8 mouse cellular contexts compared by ENCODE assay signal in the genomic region with DNA sequence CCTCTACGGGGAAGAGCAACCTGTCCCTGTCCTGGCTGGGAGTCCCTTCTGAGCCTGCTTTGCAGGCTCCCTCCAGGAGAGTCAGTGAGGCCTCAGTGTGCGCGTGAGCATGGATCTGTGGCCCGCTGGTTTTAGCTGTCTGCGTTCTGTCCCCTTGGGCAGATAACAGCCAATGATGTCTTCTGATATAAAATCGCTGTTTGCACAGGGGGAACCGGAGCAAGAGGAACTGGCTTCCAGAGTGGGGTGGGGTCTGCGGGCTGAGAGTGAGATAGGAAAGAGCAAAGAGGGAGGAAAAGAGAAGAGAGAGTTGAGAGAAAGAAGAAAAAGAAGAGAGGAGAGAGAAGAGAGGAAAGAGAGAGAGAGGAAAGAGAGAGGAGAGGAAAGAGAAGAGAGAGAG. TPM values are rescaled to one million over a fixed set of nuclear protein-coding genes. Genes with fewer than 3 reads are reported as not detected.
A peak's percentile ranks its signal among the peaks of the same experiment; 100 is the strongest.
DNase-seq lines count a peak whose midpoint lies in the region; ATAC-seq and TF ChIP-seq lines count a peak whose summit lies in the region.

No protein-coding gene starts in this region.

- peak overlapping the region; percentile 83 for H3K27ac ChIP-seq in embryonic facial prominence, embryonic 10.5 days (replicated peaks)
- no peak overlapping the region for H3K27ac ChIP-seq in intestine, postnatal 0 days (ENCODE audit: low read depth, low read length)
- H3K27ac ChIP-seq in neural tube, embryonic 12.5 days, result no peak overlapping the region

- peaks cover 2% of the 10 kb centered on the region; the same call in 1 of the 2 replicates for H3K9me3 ChIP-seq in embryonic facial prominence, embryonic 10.5 days
- H3K9me3 ChIP-seq in intestine, postnatal 0 days (ENCODE audit: control insufficient read depth), result no peaks in the 10 kb centered on the region
- peaks cover 6% of the 10 kb centered on the region for H3K9me3 ChIP-seq in neural tube, embryonic 12.5 days

- H3K4me2 ChIP-seq in intestine, postnatal 0 days (replicated peaks; ENCODE audit: low read depth), result peak overlapping the region; percentile 98
- H3K4me2 ChIP-seq in neural tube, embryonic 12.5 days (replicated peaks), result peak overlapping the region; percentile 82

- H3K27me3 ChIP-seq in embryonic facial prominence, embryonic 10.5 days (replicated peaks; ENCODE audit: low read depth, poor library complexity, severe bottlenecking), result no peaks in the 10 kb centered on the region
- no peaks in the 10 kb centered on the region for H3K27me3 ChIP-seq in intestine, postnatal 0 days (replicated peaks; ENCODE audit: control insufficient read depth, insufficient read depth, low read length)
- H3K27me3 ChIP-seq in neural tube, embryonic 12.5 days (replicated peaks), result no peaks in the 10 kb centered on the region

- no peak for DNase-seq in frontal cortex, postnatal 25 days (ENCODE audit: low spot score in 2 of 2)
- peak; percentile 25 for DNase-seq in CD4-positive, CD25-positive, alpha-beta regulatory T cell, adult 2 months (ENCODE audit: low read depth, low spot score)
- no peak for DNase-seq in embryonic facial prominence, embryonic 10.5 days (ENCODE audit: low spot score)
- DNase-seq in right cerebral cortex, postnatal 10 days (ENCODE audit: low spot score in 2 of 2), result no peak
- no peak for DNase-seq in natural killer cell, adult 2 months (ENCODE audit: low spot score in 2 of 2)

- 31% methylated on average over 8 of the region's 8 CpGs for WGBS in embryonic facial prominence, embryonic 10.5 days
- 16% methylated on average over 8 of the region's 8 CpGs for WGBS in intestine, postnatal 0 days
- 34% methylated on average over 8 of the region's 8 CpGs for WGBS in neural tube, embryonic 12.5 days

- H3K4me3 ChIP-seq in embryonic facial prominence, embryonic 10.5 days, result peak overlapping the region; percentile 88
- peak overlapping the region; percentile 95 for H3K4me3 ChIP-seq in intestine, postnatal 0 days (ENCODE audit: low read depth, low read length)
- peak overlapping the region; percentile 82 for H3K4me3 ChIP-seq in neural tube, embryonic 12.5 days

- peaks cover 18% of the 10 kb centered on the region for H3K4me1 ChIP-seq in embryonic facial prominence, embryonic 10.5 days
- 0 out of 2 replicates have a peak, but pooled peaks cover 3% of the 10 kb centered on the region for H3K4me1 ChIP-seq in intestine, postnatal 0 days (replicated peaks; ENCODE audit: control insufficient read depth, insufficient read depth, low read length)
- peaks cover 5% of the 10 kb centered on the region; the same call in 1 of the 2 replicates for H3K4me1 ChIP-seq in neural tube, embryonic 12.5 days

- ATAC-seq in frontal cortex, adult (ENCODE audit: low TSS enrichment), result 0 out of 2 replicates have a peak, but pooled peaks have one; percentile 25
- ATAC-seq in intestine, postnatal 0 days, result no peak
- peak; percentile 43; the same call in 1 of the 2 replicates for ATAC-seq in neural tube, embryonic 12.5 days (ENCODE audit: low FRiP score, low read depth)

- no peak for TF ChIP-seq CTCF in intestine, postnatal 0 days (IDR thresholded peaks at IDR 0.05; ENCODE audit: low read depth)

- peaks cover 26% of the 10 kb centered on the region for H3K36me3 ChIP-seq in embryonic facial prominence, embryonic 10.5 days (replicated peaks)
- H3K36me3 ChIP-seq in intestine, postnatal 0 days (ENCODE audit: control insufficient read depth, insufficient read depth), result peaks cover 25% of the 10 kb centered on the region
- peaks cover 24% of the 10 kb centered on the region for H3K36me3 ChIP-seq in neural tube, embryonic 12.5 days

- peak overlapping the region; percentile 68; the same call in 1 of the 2 replicates for H3K9ac ChIP-seq in intestine, postnatal 0 days (ENCODE audit: low read depth, low read length)
- H3K9ac ChIP-seq in neural tube, embryonic 12.5 days, result peak overlapping the region; percentile 86

RNA-seq across cellular contexts. Expression of a gene that starts 0.4 kb away (rescaled TPM):
- polyA plus RNA-seq in embryonic facial prominence, embryonic 10.5 days (2016; fragmentation: Nextera tagmentation; extraction: Ambion mirVana), result 43.2 and 43.3 TPM in 2 replicates
- 79.0 and 88.7 TPM in 2 replicates for polyA plus RNA-seq in intestine, postnatal 0 days (2015; fragmentation: Nextera tagmentation; extraction: Ambion mirVana)
- 69.1 and 77.5 TPM in 2 replicates for polyA plus RNA-seq in neural tube, embryonic 12.5 days (2016; fragmentation: Nextera tagmentation; extraction: Ambion mirVana)

RNA-seq across cellular contexts. Expression of a gene that starts 28.7 kb away (rescaled TPM):
- 44.5 and 52.5 TPM in 2 replicates for polyA plus RNA-seq in embryonic facial prominence, embryonic 10.5 days (2016; fragmentation: Nextera tagmentation; extraction: Ambion mirVana)
- 27.9 and 29.5 TPM in 2 replicates for polyA plus RNA-seq in intestine, postnatal 0 days (2015; fragmentation: Nextera tagmentation; extraction: Ambion mirVana)
- polyA plus RNA-seq in neural tube, embryonic 12.5 days (2016; fragmentation: Nextera tagmentation; extraction: Ambion mirVana), result 44.4 and 54.5 TPM in 2 replicates

RNA-seq across cellular contexts. Expression of a gene that starts 43.6 kb away (rescaled TPM):
- 1.7 and 1.8 TPM in 2 replicates for polyA plus RNA-seq in embryonic facial prominence, embryonic 10.5 days (2016; fragmentation: Nextera tagmentation; extraction: Ambion mirVana)
- polyA plus RNA-seq in intestine, postnatal 0 days (2015; fragmentation: Nextera tagmentation; extraction: Ambion mirVana), result 0.74 and 0.95 TPM in 2 replicates
- polyA plus RNA-seq in neural tube, embryonic 12.5 days (2016; fragmentation: Nextera tagmentation; extraction: Ambion mirVana), result 5.6 and 6.1 TPM in 2 replicates

RNA-seq across cellular contexts. Expression of a gene that starts 58.4 kb away (rescaled TPM):
- polyA plus RNA-seq in embryonic facial prominence, embryonic 10.5 days (2016; fragmentation: Nextera tagmentation; extraction: Ambion mirVana), result 135 and 144 TPM in 2 replicates
- 59.5 and 61.3 TPM in 2 replicates for polyA plus RNA-seq in intestine, postnatal 0 days (2015; fragmentation: Nextera tagmentation; extraction: Ambion mirVana)
- polyA plus RNA-seq in neural tube, embryonic 12.5 days (2016; fragmentation: Nextera tagmentation; extraction: Ambion mirVana), result 172 and 184 TPM in 2 replicates
